Mouse (Mus musculus) retina, postnatal 1 day (tissue): ENCODE data around the gene Tceal7.

Experiments used
- DNase-seq: peaks from one replicate; pipeline ENCODE4 v3.0.0-alpha.2; 2012

Gene Tceal7

DNA sequence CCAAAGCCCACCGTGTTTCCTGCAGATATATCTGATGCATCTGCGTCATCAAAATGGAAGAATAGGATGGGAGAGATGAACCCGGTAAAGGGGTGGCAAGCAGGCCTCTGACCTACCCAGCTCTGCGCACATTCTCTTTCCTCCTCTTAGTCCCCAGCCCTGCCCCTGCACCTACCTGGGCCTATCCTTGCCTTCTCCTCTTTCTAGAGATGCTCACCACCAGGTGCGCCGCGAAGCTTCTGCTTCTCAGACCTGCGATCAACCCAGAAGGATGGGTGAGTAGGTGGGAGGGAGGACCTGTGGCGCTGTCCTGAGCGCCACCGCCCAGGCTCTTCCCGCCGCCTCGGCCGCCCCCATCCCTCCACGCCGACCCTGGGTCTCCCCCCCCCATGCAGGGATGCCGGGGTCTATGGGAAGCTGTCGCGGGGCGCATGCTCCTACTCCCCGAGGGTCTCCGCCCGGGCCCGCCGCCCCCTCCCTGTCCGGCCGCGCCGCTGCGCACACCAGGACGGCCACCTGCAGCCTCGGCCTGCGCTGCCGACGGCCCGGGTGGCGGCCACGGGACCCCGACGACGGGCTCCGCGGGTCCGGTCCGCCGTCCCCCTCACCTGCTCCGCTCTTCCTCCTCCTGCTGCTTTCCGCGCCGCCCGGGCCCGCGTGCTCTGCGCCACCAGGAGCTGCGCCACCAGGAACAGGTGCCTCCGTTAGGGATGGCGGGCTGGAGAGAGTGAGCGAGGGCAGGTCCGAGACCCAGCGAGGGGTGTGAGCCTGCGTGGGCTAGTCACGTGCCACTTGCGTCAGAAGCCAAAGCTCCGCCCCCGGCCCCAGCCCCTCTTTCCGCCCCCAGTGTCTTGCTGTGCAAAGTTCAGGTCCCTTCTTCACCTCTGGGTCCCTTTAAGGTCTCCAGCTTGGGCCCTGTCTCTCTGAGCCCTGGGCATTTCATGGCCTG, at the start of gene Tceal7, which contains the start of gene Bex1:
Tceal7 (plus strand) TSS at position 51 of the 949 bp plus-strand sequence.
Bex1 (minus strand) TSS at position 785 of the 949 bp plus-strand sequence.
- peak; percentile 6 for DNase-seq

- DNase-seq, result no peak
Observed at GRCm38 (mm10) chrX:136170625-136171024, 44.0 kb upstream of the Tceal7 start.

- peak; percentile 88 for DNase-seq
Observed at GRCm38 (mm10) chrX:136171189-136172117, 43.1 kb upstream of the Tceal7 start.

DNA sequence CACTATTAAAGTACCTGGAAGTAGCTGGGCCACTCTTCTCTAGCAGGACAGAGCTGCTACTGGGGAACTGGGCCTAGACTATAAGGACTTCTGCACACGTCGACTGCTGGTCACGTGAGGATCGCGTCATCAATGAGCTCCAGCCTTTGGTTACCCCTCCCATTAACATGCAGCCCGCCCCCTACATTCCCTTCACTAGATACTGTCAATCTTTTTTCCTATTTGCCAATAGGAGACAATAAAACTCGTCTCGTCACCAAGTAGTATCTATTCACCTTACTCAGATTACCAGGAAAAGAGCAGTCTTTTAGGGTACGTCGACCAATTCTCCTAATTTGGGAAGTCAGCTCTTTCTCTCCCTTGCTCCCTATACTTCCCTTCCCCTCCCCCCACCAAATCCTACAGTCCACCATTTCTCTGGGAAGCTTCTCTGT, 42.4 kb upstream of the Tceal7 start, which contains the start of gene Tceal8:
Tceal8 (minus strand) TSS at position 225 of the 434 bp plus-strand sequence.
- peak; percentile 94 for DNase-seq

DNA sequence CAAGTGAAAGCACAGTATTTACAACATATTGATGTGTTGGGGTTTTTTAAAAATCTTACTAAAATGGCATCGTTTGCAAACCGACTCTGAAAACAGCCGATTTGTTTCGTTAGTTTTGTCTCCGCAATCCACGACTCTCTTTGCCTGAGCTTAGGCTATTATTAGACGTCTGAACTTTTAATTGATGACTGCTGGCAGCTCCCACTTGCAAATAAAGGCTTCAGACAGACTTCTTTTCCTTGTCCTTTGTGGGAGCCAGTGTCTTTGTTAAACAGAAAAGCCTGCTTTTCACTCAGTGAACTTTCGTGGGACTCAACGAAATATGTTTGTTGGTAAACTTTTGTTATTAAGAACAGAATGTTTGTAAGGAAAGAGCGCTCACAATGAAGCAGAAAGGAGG, 41.8 kb upstream of the Tceal7 start:
- DNase-seq, result no peak

DNA sequence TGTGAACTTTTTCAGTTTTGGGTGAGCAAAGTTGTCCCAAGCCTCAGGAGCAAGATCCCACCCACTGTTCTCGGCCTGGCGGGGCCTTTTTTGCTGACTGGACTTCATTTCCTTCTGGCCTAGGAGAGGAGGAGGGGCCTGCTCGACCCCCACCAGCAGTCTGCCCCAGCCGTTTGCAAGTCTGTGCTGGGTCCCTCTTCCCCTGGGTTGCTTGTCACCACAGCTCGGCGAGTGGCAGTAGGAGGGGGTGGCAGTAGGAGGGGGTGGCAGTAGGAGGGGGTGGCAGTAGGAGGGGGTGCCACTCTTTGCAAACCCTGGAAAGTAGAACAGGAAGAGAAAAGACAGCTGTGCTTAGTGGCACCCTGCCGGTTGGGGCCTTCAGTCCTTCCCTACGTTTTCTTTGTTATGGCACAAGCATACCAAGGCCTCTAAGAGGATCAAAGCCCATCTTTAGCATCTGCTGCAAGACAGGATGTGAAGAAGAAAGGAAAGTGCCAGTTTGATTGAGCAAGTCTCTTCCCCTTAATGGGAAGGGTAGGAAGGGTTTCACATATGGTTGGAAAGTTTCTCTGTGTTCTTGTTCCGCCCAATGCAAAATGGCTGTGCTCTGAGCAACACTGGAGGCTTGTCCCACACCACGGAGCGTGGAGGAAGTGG, 33.6 kb upstream of the Tceal7 start:
- peak; percentile 69 for DNase-seq

- DNase-seq, result no peak
Observed at GRCm38 (mm10) chrX:136183107-136183506, 31.5 kb upstream of the Tceal7 start.

- no peak for DNase-seq
Observed at GRCm38 (mm10) chrX:136195193-136195944, 19.2 kb upstream of the Tceal7 start.

DNA sequence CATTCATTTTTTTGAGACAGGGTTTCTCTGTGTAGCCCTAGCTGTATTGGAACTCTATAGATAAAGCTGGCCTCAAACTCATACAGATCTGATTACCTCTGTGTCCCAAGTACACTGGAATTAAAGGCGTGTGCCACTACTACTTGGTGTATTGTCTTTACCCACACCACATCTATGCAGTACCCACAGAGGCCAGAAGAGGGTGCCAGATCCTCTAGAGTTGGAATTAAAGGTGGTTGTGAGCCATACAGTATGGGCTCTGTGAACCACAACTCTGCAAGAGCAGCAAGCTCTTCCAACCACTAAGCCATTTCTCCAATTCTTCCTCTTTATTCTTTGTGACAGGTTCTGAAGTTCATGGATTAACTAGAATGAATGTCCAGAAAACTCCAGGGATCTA, 17.7 kb upstream of the Tceal7 start:
- DNase-seq, result peak; percentile 27

- no peak for DNase-seq
Observed at GRCm38 (mm10) chrX:136203257-136203656, 11.3 kb upstream of the Tceal7 start.

GRCm38 (mm10) chrX:136203664-136204066, 10.9 kb upstream of the Tceal7 start, which contains the start of gene Tceal5:
TSS of gene Tceal5 (minus strand) at chrX:136203876.
- DNase-seq, result peak; percentile 72

- DNase-seq, result no peak
Observed at GRCm38 (mm10) chrX:136204406-136204805, 10.2 kb upstream of the Tceal7 start.

GRCm38 (mm10) chrX:136213396-136213795, 1.2 kb upstream of the Tceal7 start:
- DNase-seq, result no peak

DNA sequence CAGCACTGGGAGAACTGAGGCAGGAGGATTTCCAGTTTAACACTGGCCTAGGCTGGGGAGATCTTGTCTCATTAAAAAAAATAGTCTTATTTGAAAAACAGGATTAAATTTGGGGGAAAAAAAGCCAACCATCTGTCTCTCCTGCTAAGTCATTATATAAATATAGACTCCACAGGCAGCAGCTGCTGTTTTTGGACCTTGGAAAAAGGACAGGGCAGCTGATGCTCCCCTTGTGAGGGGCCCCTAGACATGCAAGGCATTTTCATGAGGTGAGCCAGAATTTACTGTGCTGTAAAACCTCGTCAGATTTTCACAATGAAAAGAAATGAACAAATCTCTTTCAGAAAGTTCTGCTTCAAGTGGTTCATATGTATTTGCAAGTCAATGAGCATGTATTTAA, 1.7 kb downstream of the Tceal7 start:
- DNase-seq, result no peak

GRCm38 (mm10) chrX:136223714-136224113, 9.1 kb downstream of the Tceal7 start:
- DNase-seq, result no peak

GRCm38 (mm10) chrX:136227768-136228167, 13.2 kb downstream of the Tceal7 start:
- peak; percentile 21 for DNase-seq

- DNase-seq, result peak; percentile 33
Observed at GRCm38 (mm10) chrX:136238118-136238517, 23.5 kb downstream of the Tceal7 start.

GRCm38 (mm10) chrX:136243181-136243580, 28.6 kb downstream of the Tceal7 start:
- no peak for DNase-seq

GRCm38 (mm10) chrX:136244574-136245229, 30.1 kb downstream of the Tceal7 start, which contains the start of gene Tceal9:
TSS of gene Tceal9 (plus strand) at chrX:136245079.
- peak; percentile 90 for DNase-seq

GRCm38 (mm10) chrX:136245521-136246071, 31.0 kb downstream of the Tceal7 start:
- DNase-seq, result peak; percentile 56

- DNase-seq, result no peak
Observed at GRCm38 (mm10) chrX:136248811-136249210, 34.2 kb downstream of the Tceal7 start.
